Mouse (Mus musculus) thymus, adult 18-20 months (tissue): Measurements from ENCODE around the gene Ndrg3.
"Not testable (repeated sequence)": the region's sequence is repeated elsewhere in the genome, so short reads cannot be mapped to it uniquely, and the experiment has no call there.

Experiments
- DNase-seq, 2 experiments: peaks; one replicate each; pipeline ENCODE4 v3.0.0; 2022; ENCODE audit warnings: mixed read lengths in 2 of 2

Gene Ndrg3

GRCm38 (mm10) chr2:156935005-156935404, 56.9 kb downstream of the Ndrg3 start:
- no peak for DNase-seq

GRCm38 (mm10) chr2:156933426-156933825, 58.4 kb downstream of the Ndrg3 start:
- DNase-seq: no peak

GRCm38 (mm10) chr2:156931421-156931820, 60.4 kb downstream of the Ndrg3 start:
- DNase-seq: no peak

- no peak for DNase-seq
Observed at GRCm38 (mm10) chr2:156930549-156930948, 61.3 kb downstream of the Ndrg3 start.

GRCm38 (mm10) chr2:156929519-156930120, 62.2 kb downstream of the Ndrg3 start:
- DNase-seq: no peak

GRCm38 (mm10) chr2:156928606-156929005, 63.2 kb downstream of the Ndrg3 start:
- no peak for DNase-seq

GRCm38 (mm10) chr2:156927663-156928062, 64.2 kb downstream of the Ndrg3 start:
- no peak for DNase-seq

GRCm38 (mm10) chr2:156925611-156926010, 66.2 kb downstream of the Ndrg3 start:
- DNase-seq: peak in 1 of 2 experiments; percentile 15

- not testable (repeated sequence) for DNase-seq
Observed at GRCm38 (mm10) chr2:156925075-156925474, 66.8 kb downstream of the Ndrg3 start.

- DNase-seq: no peak
Observed at GRCm38 (mm10) chr2:156924210-156924898, 67.5 kb downstream of the Ndrg3 start.

GRCm38 (mm10) chr2:156923057-156923456, 68.8 kb downstream of the Ndrg3 start:
- DNase-seq: no peak

- no peak for DNase-seq
Observed at GRCm38 (mm10) chr2:156919796-156920195, 72.1 kb downstream of the Ndrg3 start.

- DNase-seq: not testable (repeated sequence)
Observed at GRCm38 (mm10) chr2:156919191-156919590, 72.7 kb downstream of the Ndrg3 start.

- DNase-seq: peak; percentile 19 to 55
Observed at GRCm38 (mm10) chr2:156918562-156918961, 73.3 kb downstream of the Ndrg3 start.

- DNase-seq: no peak
Observed at GRCm38 (mm10) chr2:156916419-156917125, 75.3 kb downstream of the Ndrg3 start.

GRCm38 (mm10) chr2:156915559-156915958, 76.3 kb downstream of the Ndrg3 start:
- DNase-seq: no peak

GRCm38 (mm10) chr2:156913191-156913590, 78.7 kb downstream of the Ndrg3 start:
- no peak for DNase-seq

GRCm38 (mm10) chr2:156905931-156906330, 85.9 kb downstream of the Ndrg3 start:
- not testable (repeated sequence) for DNase-seq

GRCm38 (mm10) chr2:156904976-156905717, 86.7 kb downstream of the Ndrg3 start:
- DNase-seq: no peak

- no peak for DNase-seq
Observed at GRCm38 (mm10) chr2:156903367-156903766, 88.5 kb downstream of the Ndrg3 start.

GRCm38 (mm10) chr2:156902411-156902810, 89.4 kb downstream of the Ndrg3 start:
- DNase-seq: not testable (repeated sequence)

- no peak for DNase-seq
Observed at GRCm38 (mm10) chr2:156901883-156902282, 90.0 kb downstream of the Ndrg3 start.

- no peak for DNase-seq
Observed at GRCm38 (mm10) chr2:156901344-156901743, 90.5 kb downstream of the Ndrg3 start.
